Mouse (Mus musculus) right cerebral cortex, postnatal 14 days (tissue): ENCODE data around the gene Rnf216.

ENCODE experiments used
- DNase-seq: peaks from one replicate; pipeline ENCODE4 v3.0.0; 2022

Rnf216 gene

GRCm38 (mm10) chr5:143052677-143053076 is 60.1 kb downstream of the Rnf216 start:
- no peak for DNase-seq

DNA sequence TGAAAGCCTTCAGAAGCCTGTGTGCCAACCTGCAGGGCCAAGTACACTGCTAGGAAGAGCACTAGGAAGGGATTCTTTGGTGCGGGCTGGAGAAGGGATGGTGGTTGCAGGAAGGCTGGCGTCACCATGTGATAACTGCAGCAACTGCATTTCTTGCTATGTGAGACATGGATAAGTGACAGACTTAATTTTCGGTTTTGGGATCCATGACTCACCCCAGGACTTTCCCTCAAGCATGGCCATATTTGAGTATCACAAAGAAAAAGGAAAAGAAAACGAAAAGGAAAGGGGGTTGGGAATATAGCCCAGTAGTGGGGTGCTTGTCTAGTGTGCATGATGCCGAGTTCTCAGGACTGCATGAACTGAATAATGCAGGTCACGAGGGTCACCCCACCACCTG is 60.9 kb downstream of the Rnf216 start:
- DNase-seq: no peak

DNA sequence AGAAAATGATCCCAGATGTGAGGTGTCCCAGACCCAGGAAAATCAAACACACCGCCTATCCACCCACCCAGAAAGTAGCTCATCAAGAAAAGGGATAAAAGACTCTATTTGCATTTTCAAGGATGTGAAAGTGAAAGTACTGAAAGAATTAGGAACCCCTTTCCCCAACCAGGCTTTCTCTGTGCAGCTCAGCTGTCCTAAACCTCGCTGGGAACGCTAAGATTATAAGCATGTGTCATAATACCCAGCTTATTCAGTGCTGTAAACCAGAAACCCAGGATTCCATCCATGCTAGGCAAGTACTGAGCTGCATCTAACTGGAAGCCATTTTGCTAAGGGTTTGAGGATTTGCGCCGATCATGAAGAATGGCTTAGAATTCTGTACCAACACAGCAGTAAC is 62.5 kb downstream of the Rnf216 start:
- no peak for DNase-seq

DNA sequence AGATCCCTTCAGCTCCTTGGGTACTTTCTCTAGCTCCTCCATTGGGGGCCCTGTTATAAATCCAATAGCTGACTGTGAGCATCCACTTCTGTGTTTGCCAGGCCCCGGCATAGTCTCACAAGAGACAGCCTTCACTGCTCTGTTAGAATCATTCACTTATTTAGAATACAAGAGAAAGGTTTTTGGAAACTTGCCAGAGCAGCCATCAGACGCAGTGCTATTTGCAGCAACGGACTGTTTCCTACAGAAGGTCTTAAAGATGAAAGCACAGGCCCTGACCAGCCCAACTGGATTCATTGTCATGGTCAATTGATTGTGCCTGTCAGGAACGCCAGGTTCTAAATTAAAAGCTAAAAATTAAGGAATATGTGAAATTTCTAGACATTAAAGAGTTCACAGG is 63.0 kb downstream of the Rnf216 start:
- no peak for DNase-seq

GRCm38 (mm10) chr5:143049013-143049385 is 63.8 kb downstream of the Rnf216 start:
- no peak for DNase-seq

DNA sequence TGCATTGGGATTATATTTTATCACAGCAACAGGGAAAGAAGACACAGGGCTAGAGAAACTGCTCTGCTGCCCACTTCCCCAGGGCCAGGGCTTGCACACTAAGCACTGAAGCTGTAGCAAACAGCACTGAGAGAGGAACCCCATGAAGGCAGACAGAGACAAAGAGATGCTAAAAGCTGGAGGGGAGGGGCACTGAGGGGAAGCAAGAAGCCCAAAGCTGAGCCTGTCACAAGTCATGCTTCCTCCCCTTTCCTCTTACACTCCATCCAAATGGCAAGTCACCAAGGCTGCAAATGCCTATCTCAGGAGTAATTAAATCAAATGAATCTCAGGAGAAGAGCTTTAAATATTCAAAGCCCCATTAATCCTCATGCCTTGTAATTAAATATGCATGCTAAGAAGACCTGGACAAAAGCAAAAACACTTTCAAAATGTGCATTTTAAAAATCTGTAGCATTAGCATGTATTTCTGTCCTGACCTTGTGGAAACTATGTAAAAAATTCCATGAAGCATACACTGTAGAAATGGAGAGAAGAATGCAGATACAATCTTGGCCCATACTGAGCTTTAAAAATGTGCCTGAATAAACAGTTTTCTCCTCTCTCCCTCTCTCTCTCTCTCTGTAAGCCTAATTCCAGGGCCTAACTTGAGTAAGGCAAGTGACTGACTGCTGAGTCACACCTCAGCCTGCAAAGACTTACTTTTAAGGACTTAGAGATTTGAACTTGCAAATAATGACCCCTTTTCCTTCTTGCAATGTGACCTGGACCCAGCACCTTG is 64.4 kb downstream of the Rnf216 start:
- DNase-seq: no peak

DNA sequence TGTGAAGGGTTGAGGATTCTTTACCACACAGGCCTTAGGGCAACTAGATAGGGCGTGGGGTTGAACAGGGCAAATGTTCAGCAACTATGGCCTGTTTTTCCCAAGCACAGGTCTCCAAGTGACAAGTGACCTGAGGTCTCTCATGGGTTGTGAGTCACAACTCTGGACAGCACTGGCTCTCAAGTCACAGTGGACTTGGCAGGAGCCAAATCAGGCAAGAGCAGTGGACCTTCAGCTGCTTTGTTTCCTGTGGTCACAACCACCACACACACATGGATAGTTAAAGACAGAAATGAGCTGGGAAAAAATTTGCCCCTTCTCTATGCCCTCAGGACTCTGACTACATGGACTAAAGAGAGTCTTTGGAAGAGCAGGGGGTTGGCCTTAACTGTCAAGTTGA is 65.2 kb downstream of the Rnf216 start:
- DNase-seq: no peak

DNA sequence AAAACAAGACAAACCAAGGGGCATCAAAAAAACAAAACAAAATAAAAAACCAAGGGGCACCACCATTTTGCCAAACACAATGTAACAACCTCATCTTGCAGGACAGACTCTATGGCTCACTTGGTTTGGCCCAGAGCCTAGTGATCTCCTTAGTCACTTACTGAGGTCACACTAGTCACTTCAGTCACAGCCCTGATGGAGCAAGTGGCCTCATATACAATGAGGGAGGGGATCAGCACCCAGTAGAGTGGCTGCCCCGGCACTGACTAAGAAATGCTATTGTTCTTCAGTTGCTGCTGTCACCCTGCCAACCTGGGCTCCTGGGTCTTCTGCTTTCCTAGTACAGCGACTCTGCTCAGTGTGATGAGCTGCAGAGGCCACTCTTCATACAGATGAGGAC is 68.9 kb downstream of the Rnf216 start:
- no peak for DNase-seq

GRCm38 (mm10) chr5:143043285-143043684 is 69.5 kb downstream of the Rnf216 start:
- DNase-seq: no peak

DNA sequence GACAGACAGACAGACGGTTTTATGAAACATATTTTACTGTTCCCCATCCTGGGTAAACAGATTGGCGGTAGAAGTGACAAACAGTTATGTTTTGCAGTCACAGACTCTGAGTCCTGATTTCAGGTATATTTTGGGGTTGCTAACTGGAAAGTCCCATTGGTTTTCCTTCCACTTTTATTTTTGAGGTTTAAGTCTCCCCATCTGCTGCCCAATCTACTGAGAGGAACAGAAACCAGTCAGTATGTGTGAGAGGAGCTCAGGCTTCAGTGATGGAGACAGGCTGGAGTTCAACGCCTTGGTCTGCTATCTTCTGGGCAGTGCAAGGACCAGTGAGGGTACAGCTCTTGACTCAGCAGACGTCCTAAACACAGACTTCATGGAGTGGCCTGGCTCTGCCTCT is 74.0 kb downstream of the Rnf216 start:
- no peak for DNase-seq

- DNase-seq: no peak
Observed at GRCm38 (mm10) chr5:143037201-143037600, 75.6 kb downstream of the Rnf216 start.

DNA sequence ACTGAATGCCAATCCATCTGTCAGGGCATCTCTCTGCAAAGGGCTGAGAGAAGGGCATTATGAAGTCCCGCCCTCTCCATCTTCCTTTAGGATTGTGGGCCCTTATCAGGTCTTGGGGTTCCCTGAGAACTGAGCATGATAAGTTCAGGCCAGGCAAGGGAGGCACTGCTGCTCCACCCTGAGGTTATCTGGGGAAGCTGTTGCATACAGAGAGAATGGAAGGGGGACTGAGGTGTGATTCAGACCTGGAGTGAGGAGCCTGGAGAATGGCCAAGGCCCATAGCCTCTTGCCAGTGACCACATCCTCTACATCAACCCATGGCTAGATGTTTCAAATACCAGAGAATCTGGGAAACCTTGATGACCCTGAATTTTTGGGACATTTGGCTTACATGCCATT is 76.7 kb downstream of the Rnf216 start:
- no peak for DNase-seq

- DNase-seq: no peak
Observed at GRCm38 (mm10) chr5:143035271-143035670, 77.5 kb downstream of the Rnf216 start.

DNA sequence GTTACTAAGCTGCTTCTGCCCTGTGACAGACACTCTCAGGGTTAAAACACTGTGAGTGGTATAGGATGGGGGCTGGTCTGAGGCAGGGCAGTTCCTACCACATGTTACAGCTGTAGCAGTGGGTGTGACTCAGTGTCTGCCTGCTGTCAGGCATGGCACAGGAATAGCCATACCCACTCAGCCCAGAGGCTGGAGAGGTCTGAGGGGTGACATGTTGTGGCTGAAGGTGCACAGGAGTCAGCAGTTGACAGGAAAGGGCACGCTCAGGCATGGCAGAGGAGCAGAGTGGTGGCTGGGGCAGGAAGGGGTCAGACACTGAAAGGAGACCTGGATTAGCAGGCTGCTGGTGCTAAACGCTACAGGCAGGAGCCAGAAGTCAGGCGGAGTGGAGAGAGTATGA is 78.7 kb downstream of the Rnf216 start:
- DNase-seq: no peak

- no peak for DNase-seq
Observed at GRCm38 (mm10) chr5:143033277-143033676, 79.5 kb downstream of the Rnf216 start.

DNA sequence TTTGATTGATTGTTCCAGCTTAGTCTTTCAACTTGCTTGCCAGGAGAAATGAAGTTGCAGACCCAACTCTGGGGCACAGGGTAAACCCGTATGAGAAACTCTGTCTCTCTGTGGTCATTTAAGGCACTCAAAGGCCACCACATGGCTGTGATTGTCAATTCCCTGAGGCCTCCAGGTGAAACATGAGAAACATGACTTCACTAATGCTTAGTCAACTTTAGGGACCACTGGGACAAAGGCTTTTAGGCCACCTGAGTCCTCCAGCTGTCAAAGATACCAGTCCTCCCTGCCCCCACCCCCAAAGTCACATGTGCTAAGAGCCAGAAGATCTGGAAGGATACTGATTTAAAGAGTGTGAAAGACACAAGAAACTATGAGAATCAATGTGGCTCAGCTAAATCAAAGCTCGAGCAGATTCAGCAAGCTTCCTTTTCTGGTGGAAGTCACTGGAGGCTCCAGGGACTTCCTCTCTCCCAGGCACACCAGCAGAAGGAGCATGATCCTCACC is 80.1 kb downstream of the Rnf216 start:
- no peak for DNase-seq

DNA sequence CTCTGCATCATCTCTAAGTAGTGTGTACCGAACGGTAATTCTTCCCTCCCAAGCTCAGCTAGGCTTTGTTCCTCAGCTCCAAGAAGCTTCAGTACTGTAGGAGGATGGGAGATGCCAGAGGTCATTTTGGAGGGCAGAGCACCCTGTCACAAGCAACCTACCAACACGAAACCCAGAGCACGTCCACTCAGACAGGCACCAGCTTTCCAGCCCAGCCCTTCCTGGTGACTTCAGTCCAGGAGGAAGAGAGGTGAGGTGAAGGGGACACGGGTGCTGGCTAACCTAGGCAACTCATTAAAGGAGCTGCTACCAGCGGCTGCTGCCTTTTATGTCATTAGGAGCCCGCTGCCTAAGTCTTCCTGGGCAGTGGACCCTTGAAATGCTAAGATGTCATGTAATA is 81.1 kb downstream of the Rnf216 start:
- no peak for DNase-seq

DNA sequence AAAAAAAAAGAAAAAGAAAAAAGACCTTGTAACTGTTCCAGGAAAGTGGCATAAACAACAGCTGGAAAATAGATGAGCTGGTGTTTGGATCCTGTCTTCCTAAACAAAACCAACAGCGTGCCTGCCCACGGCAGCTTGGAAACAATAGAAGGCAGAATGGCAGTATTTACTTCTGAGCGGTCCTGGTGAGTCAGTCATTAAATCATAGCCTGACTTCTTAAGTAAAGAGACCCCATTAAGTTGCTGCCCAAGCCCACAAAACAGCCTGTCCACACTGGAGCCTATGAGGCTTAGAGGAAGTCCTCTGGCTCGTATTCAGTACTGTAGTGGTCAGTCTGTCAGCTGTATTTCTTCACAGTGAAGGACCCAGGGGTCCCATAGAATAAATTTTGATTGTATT is 81.6 kb downstream of the Rnf216 start:
- DNase-seq: no peak

GRCm38 (mm10) chr5:143023887-143024286 is 88.9 kb downstream of the Rnf216 start:
- no peak for DNase-seq

GRCm38 (mm10) chr5:143022956-143023355 is 89.8 kb downstream of the Rnf216 start:
- DNase-seq: no peak

GRCm38 (mm10) chr5:143017401-143017800 is 95.4 kb downstream of the Rnf216 start:
- DNase-seq: no peak

GRCm38 (mm10) chr5:143009383-143009782 is 103.4 kb downstream of the Rnf216 start:
- DNase-seq: no peak

DNA sequence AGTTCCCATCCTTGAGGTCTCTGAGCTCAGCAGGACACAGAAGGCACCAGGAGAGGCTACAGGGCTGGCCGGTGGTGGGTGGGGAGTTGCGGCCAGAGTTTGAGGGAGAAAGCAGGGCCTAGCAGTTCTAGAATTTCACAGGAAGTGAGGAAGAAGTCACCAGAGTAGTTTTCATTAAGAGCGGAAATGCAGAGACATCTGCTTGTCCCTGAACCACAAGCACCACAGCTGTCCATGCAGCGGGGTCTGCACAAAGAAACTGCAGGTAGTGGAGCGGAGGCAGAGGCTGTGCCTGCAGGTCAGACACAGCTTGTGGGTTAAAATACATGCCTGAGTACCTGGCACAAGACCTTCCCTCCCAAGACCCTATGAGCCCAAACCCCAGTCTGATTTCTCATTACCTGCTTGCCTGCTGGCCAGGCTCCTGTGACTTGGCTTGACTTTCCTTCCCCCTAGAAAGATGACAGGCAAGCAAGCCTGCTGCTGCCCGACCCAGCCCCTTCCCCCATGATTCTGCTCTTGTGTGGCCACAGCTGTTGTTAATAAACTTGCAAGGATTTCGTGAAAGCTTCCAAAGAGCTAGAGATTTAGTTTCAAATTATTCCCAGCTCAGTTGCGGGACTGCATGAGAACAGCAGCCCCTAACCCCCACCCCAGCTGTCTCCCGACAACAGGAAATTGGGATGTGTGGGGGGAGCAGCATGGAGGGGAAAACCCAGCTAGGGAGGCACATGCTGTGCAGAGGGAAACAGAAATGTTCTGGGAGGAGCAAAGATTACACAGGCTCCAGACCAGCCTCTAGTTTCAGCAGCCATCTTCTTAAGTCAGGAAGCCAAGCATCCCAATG is 111.9 kb downstream of the Rnf216 start:
- no peak for DNase-seq

DNA sequence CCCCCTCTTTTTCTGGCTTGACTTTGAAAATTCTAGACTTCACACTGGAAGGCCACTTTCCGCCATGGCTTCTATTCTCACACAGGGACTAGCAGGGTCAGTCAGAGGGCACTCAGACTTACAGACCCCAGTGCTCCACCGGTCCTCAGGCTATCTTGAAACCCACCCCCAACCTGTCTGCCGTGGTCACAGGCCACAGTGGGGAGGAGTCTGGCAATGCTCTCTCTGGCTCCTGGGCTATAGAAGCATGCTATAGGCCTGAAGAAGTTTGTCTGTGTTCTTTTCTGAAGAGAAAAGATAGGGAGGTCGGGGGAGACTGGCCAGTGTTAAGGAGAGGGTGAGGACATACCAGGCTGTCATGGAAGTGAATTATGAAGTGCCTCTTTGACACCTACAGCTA is 112.7 kb downstream of the Rnf216 start:
- no peak for DNase-seq
